Mouse (Mus musculus) kidney, postnatal 10 days (tissue): Measurements from ENCODE around the gene Pnkd.

Experiments used
- DNase-seq: peaks from one replicate; pipeline ENCODE4 v3.0.0; 2021; ENCODE audit warnings: mixed read lengths

Pnkd gene

GRCm38 (mm10) chr1:74284543-74285160, at the start of gene Pnkd, which contains the start of gene Aamp:
TSS of gene Pnkd (plus strand) at chr1:74284930.
TSS of gene Aamp (minus strand) at chr1:74284738.
- peak; percentile 100 for DNase-seq

GRCm38 (mm10) chr1:74235938-74236589, 48.7 kb upstream of the Pnkd start, which contains the start of gene Arpc2:
TSS of gene Arpc2 (plus strand) at chr1:74236084.
- peak; percentile 99 for DNase-seq

- DNase-seq = peak; percentile 65
Measured at GRCm38 (mm10) chr1:74236590-74237317, 48.0 kb upstream of the Pnkd start.

- DNase-seq = no peak
Measured at GRCm38 (mm10) chr1:74237671-74238070, 47.1 kb upstream of the Pnkd start.

- DNase-seq = no peak
Measured at GRCm38 (mm10) chr1:74238136-74238535, 46.6 kb upstream of the Pnkd start.

GRCm38 (mm10) chr1:74239162-74239561, 45.6 kb upstream of the Pnkd start:
- DNase-seq = no peak

GRCm38 (mm10) chr1:74239618-74240017, 45.1 kb upstream of the Pnkd start:
- peak; percentile 31 for DNase-seq

GRCm38 (mm10) chr1:74240311-74240710, 44.4 kb upstream of the Pnkd start:
- DNase-seq = peak; percentile 39

- no peak for DNase-seq
Measured at GRCm38 (mm10) chr1:74240832-74241231, 43.9 kb upstream of the Pnkd start.

- DNase-seq = no peak
Measured at GRCm38 (mm10) chr1:74245525-74245924, 39.2 kb upstream of the Pnkd start.

- peak; percentile 53 for DNase-seq
Measured at GRCm38 (mm10) chr1:74248799-74249198, 35.9 kb upstream of the Pnkd start.

- peak; percentile 33 for DNase-seq
Measured at GRCm38 (mm10) chr1:74249331-74249980, 35.3 kb upstream of the Pnkd start.

- no peak for DNase-seq
Measured at GRCm38 (mm10) chr1:74250096-74250495, 34.6 kb upstream of the Pnkd start.

- no peak for DNase-seq
Measured at GRCm38 (mm10) chr1:74255704-74256345, 28.9 kb upstream of the Pnkd start.

GRCm38 (mm10) chr1:74256782-74257181, 27.9 kb upstream of the Pnkd start:
- DNase-seq = no peak

- no peak for DNase-seq
Measured at GRCm38 (mm10) chr1:74262510-74262909, 22.2 kb upstream of the Pnkd start.

- DNase-seq = no peak
Measured at GRCm38 (mm10) chr1:74268750-74269149, 16.0 kb upstream of the Pnkd start.

GRCm38 (mm10) chr1:74271659-74272058, 13.1 kb upstream of the Pnkd start:
- DNase-seq = no peak

GRCm38 (mm10) chr1:74275015-74275414, 9.7 kb upstream of the Pnkd start:
- peak; percentile 27 for DNase-seq

- DNase-seq = no peak
Measured at GRCm38 (mm10) chr1:74277041-74277440, 7.7 kb upstream of the Pnkd start.

- peak; percentile 73 for DNase-seq
Measured at GRCm38 (mm10) chr1:74277883-74278537, 6.7 kb upstream of the Pnkd start.

GRCm38 (mm10) chr1:74278538-74278937, 6.2 kb upstream of the Pnkd start, which contains the start of gene Gpbar1:
TSS of gene Gpbar1 (plus strand) at chr1:74278550.
- DNase-seq = no peak
